Mouse (Mus musculus): ENCODE data around the gene Grhl1. TPM values are rescaled to one million over a fixed set of nuclear protein-coding genes. Genes with fewer than 3 reads are reported as not detected.

Grhl1 gene
- total and polyA plus RNA-seq, 2 experiments from 2014 or later = 2.3 to 2.7 TPM

- Histone ChIP-seq H3K27me3 (ENCODE audit: insufficient read depth, low read length) (no peaks in the 10 kb centered on the region), H3K9ac (no peak overlapping the region), H3K27ac (ENCODE audit: low read depth, low read length) (no peak overlapping the region), H3K9me3 (ENCODE audit: low read length) (no peaks in the 10 kb centered on the region), H3K4me3 (ENCODE audit: low read depth, low read length) (no peak overlapping the region), H3K4me2 (ENCODE audit: low read depth) (no peak overlapping the region), H3K4me1 (ENCODE audit: insufficient read depth) (0 out of 2 replicates have a peak, but pooled peaks cover 4% of the 10 kb centered on the region), H3K36me3 (ENCODE audit: insufficient read depth) (peaks cover 44% of the 10 kb centered on the region)
- no peak for TF ChIP-seq CTCF (IDR thresholded peaks at IDR 0.05; ENCODE audit: low read depth)
- WGBS = 85% methylated on average over 4 of the region's 4 CpGs
- ATAC-seq (no peak), DNase-seq (no peak)
These were observed 89.0 kb downstream of the Grhl1 start for GRCm38 (mm10) chr12:24661100-24661499.

DNA sequence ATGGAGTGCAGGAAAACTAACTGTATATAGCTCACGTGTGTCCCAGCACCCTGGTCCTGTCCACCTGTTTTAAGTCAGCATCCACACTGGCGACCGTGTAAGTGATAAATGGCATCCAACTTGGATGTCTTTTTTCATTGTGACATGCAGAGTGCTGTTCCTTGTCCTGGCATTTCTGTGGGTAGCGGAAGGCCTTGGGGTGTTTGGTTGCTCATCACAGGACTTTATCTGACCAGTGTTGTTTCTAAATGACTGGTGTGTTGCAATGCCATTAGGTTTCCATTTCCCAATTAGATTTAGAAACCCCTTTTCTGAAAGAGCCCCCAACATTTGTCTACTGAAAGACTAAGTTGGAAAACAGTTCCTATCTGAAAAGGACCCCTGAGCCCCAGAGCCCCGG, 90.0 kb downstream of the Grhl1 start:
- H3K27me3 ChIP-seq (ENCODE audit: insufficient read depth, low read length) = no peaks in the 10 kb centered on the region
- WGBS = 85% methylated on average over 5 of the region's 5 CpGs
- H3K4me2 ChIP-seq (ENCODE audit: low read depth) = no peak overlapping the region
- H3K9ac ChIP-seq = no peak overlapping the region
- H3K27ac ChIP-seq (ENCODE audit: low read depth, low read length) = no peak overlapping the region
- H3K36me3 ChIP-seq (ENCODE audit: insufficient read depth) = peaks cover 36% of the 10 kb centered on the region
- no peaks in the 10 kb centered on the region for H3K4me1 ChIP-seq (ENCODE audit: insufficient read depth)
- DNase-seq = no peak
- no peak for ATAC-seq
- H3K4me3 ChIP-seq (ENCODE audit: low read depth, low read length) = no peak overlapping the region
- no peaks in the 10 kb centered on the region for H3K9me3 ChIP-seq (ENCODE audit: low read length)
- TF ChIP-seq CTCF (IDR thresholded peaks at IDR 0.05; ENCODE audit: low read depth) = no peak

Other genes with a start within 250 kb of the Grhl1 start
- gene Taf1b, start 73.9 kb upstream of the Grhl1 start, total RNA-seq (2014; rRNA removed) = 28.5 and 33.6 TPM in 2 replicates
- gene Taf1b, start 73.9 kb upstream of the Grhl1 start, polyA plus RNA-seq (2015; fragmentation: Nextera tagmentation; extraction: Ambion mirVana) = 30.5 and 35.3 TPM in 2 replicates
- 27.3 and 30.7 TPM in 2 replicates for gene Klf11, start 79.0 kb downstream of the Grhl1 start, total RNA-seq (2014; rRNA removed)
- 20.4 and 22.9 TPM in 2 replicates for gene Klf11, start 79.0 kb downstream of the Grhl1 start, polyA plus RNA-seq (2015; fragmentation: Nextera tagmentation; extraction: Ambion mirVana)
- 4.2 and 5.8 TPM in 2 replicates for gene Cys1, start 109.5 kb downstream of the Grhl1 start, total RNA-seq (2014; rRNA removed)
- 2.1 and 2.3 TPM in 2 replicates for gene Cys1, start 109.5 kb downstream of the Grhl1 start, polyA plus RNA-seq (2015; fragmentation: Nextera tagmentation; extraction: Ambion mirVana)
- 18.2 and 19.2 TPM in 2 replicates for gene Rrm2, start 136.0 kb downstream of the Grhl1 start, total RNA-seq (2014; rRNA removed)
- 50.3 and 50.7 TPM in 2 replicates for gene Rrm2, start 136.0 kb downstream of the Grhl1 start, polyA plus RNA-seq (2015; fragmentation: Nextera tagmentation; extraction: Ambion mirVana)